Mouse (Mus musculus): ENCODE measurements around the gene Rbm39. TPM values are rescaled to one million over a fixed set of nuclear protein-coding genes. Genes with fewer than 3 reads are reported as not detected.

The Rbm39 gene
- total RNA-seq (2014; fragmentation: Nextera tagmentation): 781 and 795 TPM in 2 replicates
- 710 and 759 TPM in 2 replicates for total RNA-seq (2017)
- 282 and 295 TPM in 2 replicates for polyA plus RNA-seq (2012)

GRCm38 (mm10) chr2:156180094-156180821, at the start of gene Rbm39:
Gene Rbm39, minus strand, starts transcription at chr2:156180238.
- peak within 1 kb of the TSS; percentile 97 for H3K4me3 ChIP-seq (ENCODE audit: low read depth, low read length)
- no peaks in the 10 kb centered on the region for H3K9me3 ChIP-seq (replicated peaks)
- DNase-seq (ENCODE audit: low spot score): peak; percentile 87
- ATAC-seq (ENCODE audit: extremely low read depth, insufficient number of reproducible peaks, low FRiP score, poor library complexity, severe bottlenecking): peak; percentile 95
- peaks cover 31% of the 10 kb centered on the region for H3K36me3 ChIP-seq (replicated peaks)
- TF ChIP-seq POLR2AphosphoS5 (IDR thresholded peaks at IDR 0.05; ENCODE audit: insufficient replicate concordance, low read depth, low read length): no peak; the same call in 1 of the 2 replicates
- no peak for TF ChIP-seq GATA2 (IDR thresholded peaks at IDR 0.05; ENCODE audit: borderline replicate concordance, low read depth, low read length)
- TF ChIP-seq GATA1 (IDR thresholded peaks at IDR 0.05; ENCODE audit: borderline replicate concordance, low read length): no peak
- no peak for TF ChIP-seq TAL1 (conservative IDR thresholded peaks at IDR 0.05; ENCODE audit: low read depth, low read length)
- no peak for TF ChIP-seq CTCF (IDR thresholded peaks at IDR 0.05; ENCODE audit: low read depth, low read length)
- H3K4me1 ChIP-seq (ENCODE audit: insufficient read depth, low read depth, low read length): peaks cover 29% of the 10 kb centered on the region
- no peaks in the 10 kb centered on the region for H3K27me3 ChIP-seq (ENCODE audit: insufficient read depth, low read length)

GRCm38 (mm10) chr2:156229171-156229570, 49.1 kb upstream of the Rbm39 start:
- TF ChIP-seq GATA2 (IDR thresholded peaks at IDR 0.05; ENCODE audit: borderline replicate concordance, low read depth, low read length) (no peak), TAL1 (conservative IDR thresholded peaks at IDR 0.05; ENCODE audit: low read depth, low read length) (no peak), GATA1 (IDR thresholded peaks at IDR 0.05; ENCODE audit: borderline replicate concordance, low read length) (no peak), POLR2AphosphoS5 (IDR thresholded peaks at IDR 0.05; ENCODE audit: insufficient replicate concordance, low read depth, low read length) (no peak), CTCF (IDR thresholded peaks at IDR 0.05; ENCODE audit: low read depth, low read length) (no peak)
- ATAC-seq (ENCODE audit: extremely low read depth, insufficient number of reproducible peaks, low FRiP score, poor library complexity, severe bottlenecking): no peak

GRCm38 (mm10) chr2:156227689-156228088, 47.7 kb upstream of the Rbm39 start:
- Histone ChIP-seq H3K36me3 (replicated peaks) (peaks cover 74% of the 10 kb centered on the region), H3K27me3 (ENCODE audit: insufficient read depth, low read length) (no peaks in the 10 kb centered on the region), H3K4me3 (ENCODE audit: low read depth, low read length) (no peak overlapping the region), H3K9me3 (replicated peaks) (no peaks in the 10 kb centered on the region), H3K4me1 (ENCODE audit: insufficient read depth, low read depth, low read length) (peaks cover 25% of the 10 kb centered on the region)
- DNase-seq (ENCODE audit: low spot score) (no peak), ATAC-seq (ENCODE audit: extremely low read depth, insufficient number of reproducible peaks, low FRiP score, poor library complexity, severe bottlenecking) (no peak)
- no peak for TF ChIP-seq GATA1 (IDR thresholded peaks at IDR 0.05; ENCODE audit: borderline replicate concordance, low read length)
- TF ChIP-seq POLR2AphosphoS5 (IDR thresholded peaks at IDR 0.05; ENCODE audit: insufficient replicate concordance, low read depth, low read length): no peak
- TF ChIP-seq CTCF (IDR thresholded peaks at IDR 0.05; ENCODE audit: low read depth, low read length): no peak
- TF ChIP-seq GATA2 (IDR thresholded peaks at IDR 0.05; ENCODE audit: borderline replicate concordance, low read depth, low read length): no peak
- no peak for TF ChIP-seq TAL1 (conservative IDR thresholded peaks at IDR 0.05; ENCODE audit: low read depth, low read length)

More at GRCm38 (mm10) chr2:156229171-156229570, 49.1 kb upstream of the Rbm39 start:
- no peak for DNase-seq (ENCODE audit: low spot score)
- no peaks in the 10 kb centered on the region for H3K9me3 ChIP-seq (replicated peaks)
- no peak overlapping the region for H3K4me3 ChIP-seq (ENCODE audit: low read depth, low read length)
- peaks cover 71% of the 10 kb centered on the region for H3K36me3 ChIP-seq (replicated peaks)
- peaks cover 17% of the 10 kb centered on the region for H3K4me1 ChIP-seq (ENCODE audit: insufficient read depth, low read depth, low read length)
- H3K27me3 ChIP-seq (ENCODE audit: insufficient read depth, low read length): no peaks in the 10 kb centered on the region

- Histone ChIP-seq H3K9me3 (replicated peaks) (no peaks in the 10 kb centered on the region), H3K27me3 (ENCODE audit: insufficient read depth, low read length) (no peaks in the 10 kb centered on the region), H3K4me1 (ENCODE audit: insufficient read depth, low read depth, low read length) (peaks cover 40% of the 10 kb centered on the region), H3K4me3 (ENCODE audit: low read depth, low read length) (no peak overlapping the region), H3K36me3 (replicated peaks) (peaks cover 63% of the 10 kb centered on the region)
- ATAC-seq (ENCODE audit: extremely low read depth, insufficient number of reproducible peaks, low FRiP score, poor library complexity, severe bottlenecking): peak; percentile 63
- TF ChIP-seq TAL1 (conservative IDR thresholded peaks at IDR 0.05; ENCODE audit: low read depth, low read length) (no peak; the same call in 1 of the 2 replicates), GATA2 (IDR thresholded peaks at IDR 0.05; ENCODE audit: borderline replicate concordance, low read depth, low read length) (no peak), CTCF (IDR thresholded peaks at IDR 0.05; ENCODE audit: low read depth, low read length) (no peak), GATA1 (IDR thresholded peaks at IDR 0.05; ENCODE audit: borderline replicate concordance, low read length) (no peak), POLR2AphosphoS5 (IDR thresholded peaks at IDR 0.05; ENCODE audit: insufficient replicate concordance, low read depth, low read length) (no peak)
- DNase-seq (ENCODE audit: low spot score): no peak
Observed at GRCm38 (mm10) chr2:156224043-156224442, 44.0 kb upstream of the Rbm39 start.

- TF ChIP-seq TAL1 (conservative IDR thresholded peaks at IDR 0.05; ENCODE audit: low read depth, low read length) (no peak), CTCF (IDR thresholded peaks at IDR 0.05; ENCODE audit: low read depth, low read length) (no peak), GATA1 (IDR thresholded peaks at IDR 0.05; ENCODE audit: borderline replicate concordance, low read length) (no peak), POLR2AphosphoS5 (IDR thresholded peaks at IDR 0.05; ENCODE audit: insufficient replicate concordance, low read depth, low read length) (no peak), GATA2 (IDR thresholded peaks at IDR 0.05; ENCODE audit: borderline replicate concordance, low read depth, low read length) (no peak)
- H3K36me3 ChIP-seq (replicated peaks): peaks cover 55% of the 10 kb centered on the region
- H3K27me3 ChIP-seq (ENCODE audit: insufficient read depth, low read length): no peaks in the 10 kb centered on the region
- H3K4me3 ChIP-seq (ENCODE audit: low read depth, low read length): no peak overlapping the region
- H3K4me1 ChIP-seq (ENCODE audit: insufficient read depth, low read depth, low read length): peaks cover 46% of the 10 kb centered on the region
- ATAC-seq (ENCODE audit: extremely low read depth, insufficient number of reproducible peaks, low FRiP score, poor library complexity, severe bottlenecking) (no peak), DNase-seq (ENCODE audit: low spot score) (no peak)
- H3K9me3 ChIP-seq (replicated peaks): no peaks in the 10 kb centered on the region
Observed at GRCm38 (mm10) chr2:156222100-156222499, 42.1 kb upstream of the Rbm39 start.

- Histone ChIP-seq H3K4me3 (ENCODE audit: low read depth, low read length) (no peak overlapping the region), H3K4me1 (ENCODE audit: insufficient read depth, low read depth, low read length) (peaks cover 21% of the 10 kb centered on the region), H3K9me3 (replicated peaks) (no peaks in the 10 kb centered on the region), H3K27me3 (ENCODE audit: insufficient read depth, low read length) (no peaks in the 10 kb centered on the region), H3K36me3 (replicated peaks) (peaks cover 46% of the 10 kb centered on the region)
- TF ChIP-seq POLR2AphosphoS5 (IDR thresholded peaks at IDR 0.05; ENCODE audit: insufficient replicate concordance, low read depth, low read length) (no peak), TAL1 (conservative IDR thresholded peaks at IDR 0.05; ENCODE audit: low read depth, low read length) (no peak), GATA1 (IDR thresholded peaks at IDR 0.05; ENCODE audit: borderline replicate concordance, low read length) (no peak), CTCF (IDR thresholded peaks at IDR 0.05; ENCODE audit: low read depth, low read length) (no peak), GATA2 (IDR thresholded peaks at IDR 0.05; ENCODE audit: borderline replicate concordance, low read depth, low read length) (no peak)
- no peak for ATAC-seq (ENCODE audit: extremely low read depth, insufficient number of reproducible peaks, low FRiP score, poor library complexity, severe bottlenecking)
- no peak for DNase-seq (ENCODE audit: low spot score)
Observed at GRCm38 (mm10) chr2:156217786-156218185, 37.7 kb upstream of the Rbm39 start.

Measured in G1E (cell line).